Mouse (Mus musculus): ENCODE measurements around the gene Six5.

DNA sequence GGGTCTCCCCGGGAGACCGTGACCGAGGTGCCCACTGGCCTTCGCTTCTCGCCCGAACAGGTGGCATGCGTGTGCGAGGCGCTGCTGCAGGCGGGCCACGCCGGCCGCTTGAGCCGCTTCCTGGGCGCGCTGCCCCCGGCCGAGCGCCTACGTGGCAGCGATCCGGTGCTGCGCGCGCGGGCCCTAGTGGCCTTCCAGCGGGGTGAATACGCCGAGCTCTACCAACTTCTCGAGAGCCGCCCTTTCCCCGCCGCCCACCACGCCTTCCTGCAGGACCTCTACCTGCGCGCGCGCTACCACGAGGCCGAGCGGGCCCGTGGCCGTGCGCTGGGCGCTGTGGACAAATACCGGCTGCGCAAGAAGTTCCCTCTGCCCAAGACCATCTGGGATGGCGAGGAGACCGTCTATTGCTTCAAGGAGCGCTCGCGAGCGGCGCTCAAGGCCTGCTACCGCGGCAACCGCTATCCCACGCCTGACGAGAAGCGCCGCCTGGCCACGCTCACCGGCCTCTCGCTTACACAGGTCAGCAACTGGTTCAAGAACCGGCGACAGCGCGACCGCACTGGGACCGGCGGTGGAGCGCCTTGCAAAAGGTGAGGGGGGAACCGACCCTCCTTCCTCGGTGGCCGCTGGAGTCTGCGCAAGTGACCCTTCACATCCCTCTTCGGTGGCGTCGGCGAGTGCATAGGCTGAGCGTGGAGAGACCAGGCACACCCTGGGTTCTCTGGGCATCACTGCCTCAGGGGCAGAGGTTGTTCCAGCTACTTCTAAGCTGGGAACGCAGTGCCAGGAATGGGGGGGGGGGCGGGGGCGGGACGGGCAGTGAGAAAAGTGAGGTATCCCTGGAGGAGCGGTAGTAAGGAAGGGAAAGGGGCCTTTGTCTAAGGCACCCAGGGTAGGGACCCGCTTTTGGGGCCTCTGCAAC lies 694 bp downstream of the Six5 start:
- TF ChIP-seq POLR2A (IDR thresholded peaks at IDR 0.05; ENCODE audit: borderline replicate concordance, control insufficient read depth, low read depth, low read length) = peak; percentile 39; the same call in 1 of the 2 replicates
- TF ChIP-seq CTCF (IDR thresholded peaks at IDR 0.05; ENCODE audit: control insufficient read depth, insufficient read depth, low read length) = no peak

Data from bone marrow, adult 2 months (tissue).